In the genomic region with DNA sequence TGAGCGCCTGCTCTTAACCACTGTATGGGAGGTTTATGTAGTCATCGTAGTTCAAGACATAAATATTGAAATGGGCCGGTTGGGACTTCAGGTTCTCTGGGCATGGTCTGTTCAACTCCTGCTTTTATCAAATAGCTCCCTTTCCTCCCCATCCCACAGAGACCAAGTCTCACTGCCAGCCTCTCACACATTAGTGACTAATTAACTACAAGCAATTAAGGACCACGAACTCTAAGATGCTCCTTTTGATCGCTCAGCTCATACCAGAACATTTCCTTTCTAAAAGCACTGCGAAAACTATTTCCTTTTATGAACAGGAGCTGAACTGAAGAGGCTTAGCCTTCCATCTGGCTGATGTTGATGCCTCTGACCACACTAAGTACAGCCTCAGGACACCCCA, we compare ENCODE assay signal across 28 mouse cellular contexts.
"Had no signal": no experiment of that assay in that cellular context is flagged by ENCODE, and none has a peak within 500 bp of the region (broad histone marks: within the 10 kb centered on the region; RNA-seq: fewer than 3 reads in every experiment).

No protein-coding gene starts in this region.

- H3K4me1 ChIP-seq: embryonic facial prominence, embryonic 10.5 days; embryonic facial prominence, embryonic 12.5 days; embryonic facial prominence, embryonic 15.5 days; forebrain, embryonic 10.5 days; forebrain, embryonic 12.5 days; forebrain, embryonic 13.5 days; forebrain, embryonic 15.5 days had no signal

- H3K4me2 ChIP-seq: embryonic facial prominence, embryonic 12.5 days; embryonic facial prominence, embryonic 13.5 days; embryonic facial prominence, embryonic 15.5 days; forebrain, embryonic 12.5 days; forebrain, embryonic 13.5 days; forebrain, embryonic 15.5 days had no signal

- H3K36me3 ChIP-seq: embryonic facial prominence, embryonic 10.5 days; embryonic facial prominence, embryonic 12.5 days; embryonic facial prominence, embryonic 13.5 days; embryonic facial prominence, embryonic 15.5 days; forebrain, embryonic 10.5 days; forebrain, embryonic 12.5 days; forebrain, embryonic 15.5 days had no signal

- H3K9ac ChIP-seq: embryonic facial prominence, embryonic 12.5 days; embryonic facial prominence, embryonic 13.5 days; embryonic facial prominence, embryonic 15.5 days; forebrain, embryonic 12.5 days; forebrain, embryonic 13.5 days; forebrain, embryonic 15.5 days; forebrain, postnatal 0 days had no signal

- ATAC-seq: forebrain, embryonic 13.5 days; forebrain, embryonic 14.5 days; forebrain, embryonic 15.5 days; forebrain, embryonic 16.5 days; forebrain, postnatal 0 days had no signal

- DNase-seq: cerebellum, adult 18-20 months; cerebellum, adult 2 months; cerebellum, adult 8-10 months; cerebellum, adult 9-10 months; cerebellum, adult 9-11 months; cerebellum, postnatal 10 days; cerebellum, postnatal 14 days; cerebellum, postnatal 25 days; cerebellum, postnatal 36 days; embryo, embryonic 11 days; forebrain, postnatal 0 days; gastrocnemius, adult 2 months; gastrocnemius, postnatal 10 days; gastrocnemius, postnatal 14 days; gastrocnemius, postnatal 25 days; gastrocnemius, postnatal 36 days; heart, adult 18-20 months had no signal

- H3K27me3 ChIP-seq: embryonic facial prominence, embryonic 12.5 days; embryonic facial prominence, embryonic 13.5 days; embryonic facial prominence, embryonic 15.5 days; forebrain, embryonic 12.5 days; forebrain, embryonic 13.5 days; forebrain, embryonic 15.5 days had no signal

- H3K4me3 ChIP-seq: embryonic facial prominence, embryonic 10.5 days; embryonic facial prominence, embryonic 12.5 days; embryonic facial prominence, embryonic 13.5 days; embryonic facial prominence, embryonic 15.5 days; erythroblast, embryonic 14.5 days; forebrain, embryonic 10.5 days; forebrain, embryonic 12.5 days; forebrain, embryonic 13.5 days; forebrain, embryonic 15.5 days; gastrocnemius, adult 2 months had no signal

- H3K27ac ChIP-seq: embryonic facial prominence, embryonic 10.5 days; embryonic facial prominence, embryonic 12.5 days; embryonic facial prominence, embryonic 13.5 days; embryonic facial prominence, embryonic 15.5 days; forebrain, embryonic 10.5 days; forebrain, embryonic 12.5 days; forebrain, embryonic 13.5 days; forebrain, embryonic 15.5 days; gastrocnemius, adult 2 months had no signal

- H3K9me3 ChIP-seq: embryonic facial prominence, embryonic 10.5 days; embryonic facial prominence, embryonic 12.5 days; embryonic facial prominence, embryonic 13.5 days; embryonic facial prominence, embryonic 15.5 days; forebrain, embryonic 10.5 days; forebrain, embryonic 12.5 days; forebrain, embryonic 13.5 days; forebrain, embryonic 15.5 days had no signal
